Mouse (Mus musculus) neural tube, embryonic 14.5 days (tissue): ENCODE measurements around the gene Zfp212. TPM values are rescaled to one million over a fixed set of nuclear protein-coding genes. Genes with fewer than 3 reads are reported as not detected.
A peak's percentile ranks its signal among the peaks of the same experiment; 100 is the strongest.

Experiments used
- ATAC-seq: fragments of 200-750 bp; cut with Nextera tagmentation; 2 replicates; pipeline ENCODE4 v1.8.0; 2017; ENCODE audit warnings: low read depth, mild to moderate bottlenecking, moderate TSS enrichment, moderate library complexity
- H3K27ac ChIP-seq: fragments of 300-500 bp; sonication (generic); 2 replicates; pipeline ENCODE4 v1.5.1; 2014; ENCODE audit warnings: low read depth, mild to moderate bottlenecking, control low read depth, low read length, moderate library complexity, mixed read lengths
- H3K27me3 ChIP-seq: fragments of 300-500 bp; sonication (generic); 2 replicates; pipeline ENCODE4 v1.6.1; 2014; ENCODE audit warnings: low read length; ENCODE audit not compliant: control insufficient read depth, insufficient read depth
- H3K36me3 ChIP-seq: fragments of 300-500 bp; sonication (generic); 2 replicates; pipeline ENCODE4 v1.6.1; 2014; ENCODE audit warnings: low read length, mixed read lengths; ENCODE audit not compliant: control insufficient read depth, insufficient read depth
- H3K4me1 ChIP-seq: fragments of 300-500 bp; sonication (generic); 2 replicates; pipeline ENCODE4 v1.6.1; 2014; ENCODE audit warnings: low read length; ENCODE audit not compliant: control insufficient read depth, insufficient read depth
- H3K4me2 ChIP-seq: fragments of 300-500 bp; sonication (generic); 2 replicates; pipeline ENCODE4 v1.6.1; 2014; ENCODE audit warnings: mild to moderate bottlenecking, low read depth, low read length, control low read depth
- H3K4me3 ChIP-seq: fragments of 300-500 bp; sonication (generic); 2 replicates; pipeline ENCODE4 v1.5.1; 2014; ENCODE audit warnings: low read depth, low read length, control low read depth, mixed read lengths
- H3K9ac ChIP-seq: fragments of 300-500 bp; sonication (generic); replicated peaks from 2 replicates; pipeline ENCODE4 v1.6.1; 2014; ENCODE audit warnings: low read depth, mild to moderate bottlenecking, control low read depth, low read length, mixed read lengths
- H3K9me3 ChIP-seq: fragments of 300-500 bp; sonication (generic); 2 replicates; pipeline ENCODE4 v1.6.1; 2016; ENCODE audit warnings: low read length; ENCODE audit not compliant: control insufficient read depth
- WGBS: fragments of 180-500 bp; shearing (Covaris S2); extraction: QIAGEN DNeasy Blood & Tissue Kit; methylation state at CpG from one replicate; pipeline ENCODE4 v1.1.7; 2014; 5-methylcytosine and 5-hydroxymethylcytosine counted together
- polyA plus RNA-seq: library from polyadenylated mRNA; unstranded; fragments of >200 nt; fragmentation: Nextera tagmentation; extraction: Ambion mirVana; gene quantifications from 2 replicates; pipeline ENCODE4 v1.2.1, GENCODE M21; 2014

Zfp212 gene
- polyA plus RNA-seq, 1 experiment from 2014 or later = 11.7 TPM

- Histone ChIP-seq H3K4me3 (no peak overlapping the region), H3K4me2 (no peak overlapping the region), H3K36me3 (no peaks in the 10 kb centered on the region), H3K4me1 (peaks cover 10% of the 10 kb centered on the region), H3K27me3 (no peaks in the 10 kb centered on the region), H3K27ac (no peak overlapping the region), H3K9me3 (no peaks in the 10 kb centered on the region), H3K9ac (no peak overlapping the region)
- no peak for ATAC-seq
- 85% methylated on average over 5 of the region's 5 CpGs for WGBS
Observed at GRCm38 (mm10) chr6:47917051-47917450, 3.2 kb upstream of the Zfp212 start.

GRCm38 (mm10) chr6:47918768-47919274 lies 1.5 kb upstream of the Zfp212 start:
- Histone ChIP-seq H3K27ac (no peak overlapping the region), H3K4me2 (no peak overlapping the region), H3K4me1 (peaks cover 10% of the 10 kb centered on the region), H3K36me3 (no peaks in the 10 kb centered on the region), H3K4me3 (no peak overlapping the region), H3K9me3 (no peaks in the 10 kb centered on the region), H3K9ac (no peak overlapping the region), H3K27me3 (no peaks in the 10 kb centered on the region)
- 78% methylated on average over 3 of the region's 3 CpGs for WGBS
- no peak for ATAC-seq

- H3K4me3 ChIP-seq = peak overlapping the region; percentile 87
Observed at GRCm38 (mm10) chr6:47919646-47920446, 430 bp upstream of the Zfp212 start.

GRCm38 (mm10) chr6:47942461-47942860 lies 22.2 kb downstream of the Zfp212 start:
- H3K9me3 ChIP-seq = no peaks in the 10 kb centered on the region
- H3K27ac ChIP-seq = no peak overlapping the region
- peak overlapping the region; percentile 36 for H3K4me3 ChIP-seq
- ATAC-seq = no peak
- H3K36me3 ChIP-seq = no peaks in the 10 kb centered on the region
- WGBS = 58% methylated on average over 12 of the region's 12 CpGs
- peak overlapping the region; percentile 73 for H3K4me2 ChIP-seq
- H3K27me3 ChIP-seq = no peaks in the 10 kb centered on the region
- H3K4me1 ChIP-seq = no peaks in the 10 kb centered on the region
- no peak overlapping the region for H3K9ac ChIP-seq

More at GRCm38 (mm10) chr6:47919646-47920446, 430 bp upstream of the Zfp212 start:
- no peaks in the 10 kb centered on the region for H3K27me3 ChIP-seq
- H3K4me1 ChIP-seq = peaks cover 10% of the 10 kb centered on the region
- peak overlapping the region; percentile 75; the same call in 1 of the 2 replicates for H3K9ac ChIP-seq
- peak overlapping the region; percentile 91 for H3K4me2 ChIP-seq
- no peaks in the 10 kb centered on the region for H3K36me3 ChIP-seq
- H3K9me3 ChIP-seq = no peaks in the 10 kb centered on the region
- WGBS = 30% methylated on average over 11 of the region's 11 CpGs
- H3K27ac ChIP-seq = peak overlapping the region; percentile 91; the same call in 1 of the 2 replicates
- peak; percentile 26 for ATAC-seq

GRCm38 (mm10) chr6:47943021-47943691 lies 22.9 kb downstream of the Zfp212 start:
- Histone ChIP-seq H3K27me3 (no peaks in the 10 kb centered on the region), H3K9me3 (no peaks in the 10 kb centered on the region), H3K4me1 (no peaks in the 10 kb centered on the region), H3K4me3 (peak overlapping the region; percentile 36), H3K27ac (no peak overlapping the region), H3K9ac (peak overlapping the region; percentile 54), H3K36me3 (no peaks in the 10 kb centered on the region), H3K4me2 (peak overlapping the region; percentile 73)
- 9% methylated on average over 60 of the region's 64 CpGs for WGBS
- ATAC-seq = peak; percentile 89

- H3K9me3 ChIP-seq = no peaks in the 10 kb centered on the region
- no peak for ATAC-seq
- no peak overlapping the region; the same call in 1 of the 2 replicates for H3K9ac ChIP-seq
- H3K4me3 ChIP-seq = peak overlapping the region; percentile 36
- 85% methylated on average over 3 of the region's 3 CpGs for WGBS
- H3K27ac ChIP-seq = no peak overlapping the region
- peak overlapping the region; percentile 73; the same call in 1 of the 2 replicates for H3K4me2 ChIP-seq
- no peaks in the 10 kb centered on the region for H3K27me3 ChIP-seq
- H3K36me3 ChIP-seq = no peaks in the 10 kb centered on the region
- H3K4me1 ChIP-seq = no peaks in the 10 kb centered on the region
Observed at GRCm38 (mm10) chr6:47943721-47944120, 23.4 kb downstream of the Zfp212 start.

GRCm38 (mm10) chr6:47947388-47947787 lies 27.1 kb downstream of the Zfp212 start:
- H3K9me3 ChIP-seq = no peaks in the 10 kb centered on the region
- no peaks in the 10 kb centered on the region for H3K4me1 ChIP-seq
- H3K9ac ChIP-seq = no peak overlapping the region
- no peak for ATAC-seq
- H3K27ac ChIP-seq = no peak overlapping the region
- no peaks in the 10 kb centered on the region for H3K27me3 ChIP-seq
- H3K4me3 ChIP-seq = no peak overlapping the region
- no peaks in the 10 kb centered on the region for H3K36me3 ChIP-seq
- H3K4me2 ChIP-seq = no peak overlapping the region
- WGBS = 95% methylated on average over 4 of the region's 4 CpGs

- ATAC-seq = peak; percentile 100
- Histone ChIP-seq H3K36me3 (no peaks in the 10 kb centered on the region), H3K27me3 (no peaks in the 10 kb centered on the region), H3K27ac (peak within 1 kb of the TSS; percentile 67), H3K9me3 (no peaks in the 10 kb centered on the region), H3K4me2 (peak within 1 kb of the TSS; percentile 61), H3K4me3 (peak within 1 kb of the TSS; percentile 68), H3K9ac (peak within 1 kb of the TSS; percentile 72), H3K4me1 (peaks cover 9% of the 10 kb centered on the region; the same call in 1 of the 2 replicates)
- WGBS = under 1% methylated on average over 31 of the region's 31 CpGs
Observed at GRCm38 (mm10) chr6:47953191-47953726, 33.0 kb downstream of the Zfp212 start, which contains the start of gene Zfp956. Gene Zfp956, plus strand, starts transcription at chr6:47953390.
